Comparison of ENCODE assay signal across 8 mouse cellular contexts in genomic region chr12:12412674-12413073, GRCm38 (mm10).
DNase-seq lines count a peak whose midpoint lies in the region; ATAC-seq and TF ChIP-seq lines count a peak whose summit lies in the region.
"Had no signal": no experiment of that assay in that cellular context is flagged by ENCODE, and none has a peak within 500 bp of the region (broad histone marks: within the 10 kb centered on the region; RNA-seq: fewer than 3 reads in every experiment).

No protein-coding gene starts in this region.

- POLR2A ChIA-PET in Patski (lab: Charles Lee) = interaction anchor here (0.9 kb wide), 1 partner anchor 42 kb away, joined by 3 read pairs; no protein-coding TSS in a partner anchor

- ATAC-seq in Patski = peak; percentile 60
- peak; percentile 76 for ATAC-seq in frontal cortex, adult (ENCODE audit: low TSS enrichment)
- peak; percentile 35; the same call in 1 of the 2 replicates for ATAC-seq in midbrain, embryonic 11.5 days (ENCODE audit: low FRiP score)

- in situ Hi-C loops in Patski (cut with MboI; ENCODE audit: low pct_unique_long_range_greater_than_20kb) = loop anchor here (5.0 kb wide), 1 partner anchor 240 kb away; no protein-coding TSS in a partner anchor

- no peak overlapping the region for H3K9ac ChIP-seq in midbrain, embryonic 11.5 days (ENCODE audit: low read length)

- no peak for DNase-seq in Patski (ENCODE audit: low read depth, low spot score)
- peak; percentile 61 for DNase-seq in cerebellum, adult 11 months
- DNase-seq in hindlimb bud, embryonic 11.5 days (ENCODE audit: extremely low spot score, low read depth, low spot score) = peak; percentile 69
- DNase-seq in left cerebral cortex, adult 8-10 months (ENCODE audit: low spot score in 2 of 2) = peak; percentile 24 to 85
- DNase-seq in midbrain, embryonic 11.5 days (ENCODE audit: low spot score, missing footprints) = peak; percentile 99

- no peaks in the 10 kb centered on the region for H3K4me1 ChIP-seq in midbrain, embryonic 11.5 days (ENCODE audit: control insufficient read depth, insufficient read depth, low read length)
- no peaks in the 10 kb centered on the region for H3K4me1 ChIP-seq in small intestine, adult 2 months (ENCODE audit: control insufficient read depth, insufficient read depth, insufficient read length, low read length)

- H3K9me3 ChIP-seq in midbrain, embryonic 11.5 days (ENCODE audit: control insufficient read depth, low read length) = no peaks in the 10 kb centered on the region
- H3K9me3 ChIP-seq: megakaryocyte, embryonic 14.5 days had no signal

- no peaks in the 10 kb centered on the region for H3K36me3 ChIP-seq in midbrain, embryonic 11.5 days (ENCODE audit: control insufficient read depth, insufficient read depth, low read length)
- H3K36me3 ChIP-seq in small intestine, adult 2 months (ENCODE audit: control insufficient read depth, insufficient read depth, low read length) = no peaks in the 10 kb centered on the region

- H3K4me3 ChIP-seq in midbrain, embryonic 11.5 days (ENCODE audit: low read depth, low read length) = no peak overlapping the region
- H3K4me3 ChIP-seq in small intestine, adult 2 months (ENCODE audit: low read depth, low read length) = no peak overlapping the region
- H3K4me3 ChIP-seq: megakaryocyte, embryonic 14.5 days had no signal

- no peaks in the 10 kb centered on the region for H3K27me3 ChIP-seq in Patski
- H3K27me3 ChIP-seq in midbrain, embryonic 11.5 days (ENCODE audit: control insufficient read depth, insufficient read depth, low read length) = no peaks in the 10 kb centered on the region
- H3K27me3 ChIP-seq in small intestine, adult 2 months (ENCODE audit: control insufficient read depth, insufficient read depth, low read length) = no peaks in the 10 kb centered on the region
- H3K27me3 ChIP-seq: megakaryocyte, embryonic 14.5 days had no signal

- no peak for TF ChIP-seq POLR2A in small intestine, adult 2 months (IDR thresholded peaks at IDR 0.05; ENCODE audit: low read depth, low read length)

- no peak overlapping the region for H3K27ac ChIP-seq in midbrain, embryonic 11.5 days (ENCODE audit: low read depth, low read length)
- H3K27ac ChIP-seq in small intestine, adult 2 months (ENCODE audit: insufficient read depth, low read depth, low read length) = no peak overlapping the region

- no peak overlapping the region for H3K4me2 ChIP-seq in midbrain, embryonic 11.5 days

- CTCF ChIA-PET in Patski (lab: Charles Lee) = interaction anchor here (1.0 to 1.3 kb wide), 2 partner anchors 9 to 79 kb away, joined by 3 read pairs; no protein-coding TSS in a partner anchor

- peak; percentile 83 for TF ChIP-seq CTCF in Patski (IDR thresholded peaks at IDR 0.05)
- peak; percentile 87; the same call in 1 of the 2 replicates for TF ChIP-seq CTCF in small intestine, adult 2 months (IDR thresholded peaks at IDR 0.05; ENCODE audit: extremely low read depth, insufficient read length, insufficient replicate concordance, low read depth, low read length)

- WGBS in midbrain, embryonic 11.5 days = 46% methylated on average over 5 of the region's 5 CpGs
- WGBS in small intestine, adult 2 months = 33% methylated on average over 5 of the region's 5 CpGs
